Mouse (Mus musculus) cerebellum, adult 11-12 months (tissue): Measurements from ENCODE around the gene Ttll11.
A peak's percentile ranks its signal among the peaks of the same experiment; 100 is the strongest.

ENCODE experiments used
- DNase-seq: peaks from one replicate; pipeline ENCODE4 v3.0.0; 2022

Ttll11 gene

DNA sequence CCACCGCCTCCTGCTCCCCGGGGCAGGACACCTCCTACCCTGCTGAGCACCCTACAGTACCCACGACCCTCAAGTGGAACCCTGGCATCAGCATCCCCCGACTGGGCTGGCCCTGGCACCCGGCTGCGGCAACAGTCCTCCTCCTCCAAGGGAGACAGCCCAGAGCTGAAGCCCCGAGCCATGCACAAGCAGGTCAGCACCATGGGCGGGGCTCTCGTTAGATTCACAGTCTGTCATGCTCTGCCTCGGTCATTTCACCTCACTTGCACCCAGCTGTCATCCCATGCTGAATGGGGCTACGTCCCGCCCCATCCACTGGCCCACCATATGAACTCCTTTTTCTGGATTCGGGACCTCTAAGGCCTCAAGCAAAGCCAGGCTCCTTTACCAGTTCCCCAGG, 259.2 kb downstream of the Ttll11 start:
- no peak for DNase-seq

DNA sequence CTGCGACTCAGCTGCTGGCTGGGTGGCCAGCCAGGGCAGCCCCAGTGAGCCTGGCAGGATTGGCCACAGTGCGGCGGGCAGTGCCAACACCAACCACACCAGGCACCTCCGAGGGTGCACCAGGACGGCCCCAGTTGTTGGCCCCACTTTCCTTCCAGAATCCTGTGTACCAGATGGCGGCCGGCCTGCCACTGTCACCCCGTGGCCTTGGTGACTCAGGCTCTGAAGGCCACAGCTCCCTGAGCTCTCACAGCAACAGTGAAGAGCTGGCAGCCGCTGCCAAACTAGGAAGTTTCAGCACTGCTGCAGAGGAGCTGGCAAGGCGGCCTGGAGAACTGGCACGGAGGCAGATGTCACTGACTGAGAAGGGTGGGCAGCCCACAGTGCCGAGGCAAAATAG, 259.6 kb downstream of the Ttll11 start:
- peak; percentile 71 for DNase-seq

DNA sequence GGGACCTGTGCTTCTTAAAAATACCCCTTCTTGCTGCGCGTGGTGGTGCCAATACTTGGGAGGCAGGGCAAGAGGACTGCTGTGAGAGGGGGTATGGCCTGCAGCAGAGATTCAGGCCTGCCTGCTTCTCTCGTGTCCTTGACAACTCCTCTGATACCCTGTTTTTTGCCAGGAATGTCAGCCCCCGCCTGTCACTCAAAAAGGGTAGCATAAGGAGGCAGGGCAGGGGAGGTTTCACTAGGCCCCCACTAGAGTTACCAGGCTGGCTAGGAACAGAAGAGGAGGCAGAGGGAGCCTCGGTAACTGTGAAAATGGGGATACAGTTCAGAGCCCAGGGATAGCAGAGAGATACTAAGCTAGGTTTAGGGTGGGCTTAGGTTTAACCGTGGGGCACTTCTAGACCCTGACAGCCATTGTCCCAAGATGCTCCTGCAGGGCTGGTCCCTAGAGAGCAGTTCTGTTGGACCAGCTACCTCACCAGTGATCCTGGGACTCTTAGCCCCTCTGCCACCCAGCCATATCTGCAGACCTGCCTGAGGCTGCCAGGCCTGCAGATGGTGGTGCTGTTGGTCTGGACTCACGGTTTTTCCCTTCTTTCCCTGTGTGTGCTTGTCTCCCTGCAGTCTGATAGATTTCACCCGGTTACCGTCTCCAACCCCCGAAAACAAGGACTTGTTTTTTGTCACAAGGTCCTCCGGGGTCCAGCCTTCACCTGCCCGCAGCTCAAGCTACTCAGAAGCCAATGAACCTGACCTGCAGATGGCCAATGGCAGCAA, 260.3 kb downstream of the Ttll11 start:
- DNase-seq = no peak

DNA sequence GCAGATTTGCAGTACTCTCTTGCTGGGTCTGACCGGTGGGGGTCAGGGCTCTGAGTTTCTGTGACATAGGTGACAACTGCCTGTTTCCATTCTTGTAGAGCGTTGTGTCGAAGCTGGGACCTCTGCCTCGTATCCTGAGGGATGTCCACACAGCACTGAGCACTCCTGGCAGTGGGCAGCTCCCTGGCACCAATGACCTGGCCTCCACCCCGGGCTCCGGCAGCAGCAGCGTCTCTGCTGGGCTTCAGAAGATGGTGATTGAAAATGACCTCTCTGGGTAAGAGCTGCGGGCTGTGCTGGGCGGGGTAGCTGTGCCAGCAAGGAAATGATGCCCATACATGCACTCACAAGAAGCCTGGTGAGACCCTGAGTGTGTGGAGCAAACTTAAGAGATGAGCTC, 261.1 kb downstream of the Ttll11 start:
- no peak for DNase-seq

DNA sequence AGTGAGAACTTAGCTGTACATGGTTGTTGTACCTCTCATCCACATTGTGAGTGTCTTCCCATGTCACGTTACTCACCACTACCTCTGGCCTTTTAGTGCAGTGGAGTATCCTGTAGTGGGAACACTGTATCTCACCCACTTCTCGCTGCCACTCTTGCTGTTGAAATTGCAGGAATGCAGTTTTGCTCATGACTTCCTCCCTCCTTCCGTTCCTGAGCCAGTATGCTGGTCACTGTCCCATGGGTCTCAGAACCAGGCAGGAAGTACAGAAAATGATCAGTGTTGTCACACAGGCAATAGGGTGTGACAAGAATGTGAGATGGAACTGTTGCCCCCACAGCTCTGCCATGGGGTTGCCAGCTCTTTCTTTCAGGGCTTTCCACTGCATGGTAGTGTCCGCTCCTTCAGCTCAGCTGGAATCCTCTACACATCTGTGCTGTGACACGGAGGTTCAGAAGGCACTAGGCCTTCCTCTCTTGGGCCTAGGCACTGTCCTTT, 261.7 kb downstream of the Ttll11 start:
- no peak for DNase-seq

DNA sequence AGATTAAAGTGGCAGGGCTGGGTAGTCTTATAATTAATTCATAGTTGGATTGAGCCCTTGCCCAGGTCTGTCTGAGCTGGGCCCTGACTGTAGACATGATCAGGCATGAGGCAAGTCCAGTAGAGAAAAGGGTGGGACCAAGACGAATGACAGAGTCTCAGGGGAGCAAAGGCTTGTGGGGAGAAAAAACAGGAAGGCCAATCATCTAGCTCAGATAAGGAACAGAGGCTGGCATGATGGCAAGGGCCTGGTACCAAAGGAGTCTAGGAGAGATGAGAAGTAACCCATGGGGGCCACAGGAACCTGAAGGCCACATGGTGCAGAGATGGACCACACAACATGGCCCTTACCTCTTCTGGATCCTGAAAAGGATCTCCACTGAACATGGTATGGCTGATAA, 263.5 kb downstream of the Ttll11 start:
- DNase-seq = no peak

DNA sequence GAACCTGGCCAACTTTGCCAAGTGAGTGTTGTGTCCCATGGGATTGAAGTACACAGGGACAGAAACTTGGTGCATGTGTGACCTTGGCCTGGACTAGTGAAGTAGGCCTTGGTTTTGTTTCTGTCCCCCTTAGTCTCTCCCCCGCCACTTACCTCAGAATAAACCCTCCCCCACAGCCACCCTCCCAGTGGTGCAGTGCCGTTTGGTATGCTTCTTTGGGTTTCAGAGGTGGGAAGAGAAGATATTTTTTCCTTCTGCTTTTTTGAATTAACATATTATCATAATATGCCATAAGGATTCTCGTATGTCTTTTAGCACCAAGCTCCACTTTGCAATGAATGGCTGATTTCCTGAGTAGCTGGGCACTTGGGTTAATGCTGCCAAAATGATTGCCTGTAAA, 264.2 kb downstream of the Ttll11 start:
- no peak for DNase-seq

DNA sequence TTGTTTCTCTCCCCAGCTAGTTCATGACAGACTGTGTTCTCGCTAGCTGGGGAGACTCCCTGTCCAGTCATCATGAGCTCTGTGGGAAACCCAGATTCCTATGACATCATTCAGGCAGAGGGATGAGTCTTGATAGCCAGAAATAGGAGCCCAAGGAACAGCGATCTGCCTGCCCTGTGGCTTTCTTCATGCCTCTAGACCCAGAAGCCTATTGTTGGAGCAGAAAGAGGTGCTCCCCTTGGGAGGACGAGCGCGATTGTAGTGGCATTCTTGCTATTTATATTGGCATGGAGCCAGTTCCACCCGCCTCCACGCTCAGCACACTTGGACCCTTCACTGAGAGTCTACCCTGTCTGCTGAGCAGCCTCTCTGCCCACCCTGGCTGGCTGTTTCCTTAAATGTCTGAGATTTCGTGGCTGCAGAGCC, 265.0 kb downstream of the Ttll11 start:
- no peak for DNase-seq

DNA sequence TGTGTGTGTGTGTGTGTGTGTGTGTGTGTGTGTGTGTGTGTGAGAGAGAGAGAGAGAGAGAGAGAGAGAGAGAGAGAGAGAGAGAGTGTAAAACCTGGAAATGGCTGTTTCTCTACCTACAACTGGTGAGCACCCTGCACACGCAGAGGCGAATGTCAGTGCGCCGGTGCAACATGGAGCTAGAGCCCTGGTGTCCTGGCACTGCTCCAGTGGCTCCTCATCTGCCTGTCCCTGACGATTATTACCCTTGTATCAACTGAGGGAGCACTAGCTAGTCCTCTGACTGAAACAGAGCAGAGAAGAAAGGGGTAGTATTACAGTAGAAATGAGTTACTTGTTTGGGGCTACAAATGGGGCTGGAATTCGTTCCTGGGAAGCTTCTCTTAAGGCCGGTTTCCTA, 266.3 kb downstream of the Ttll11 start:
- DNase-seq = no peak

DNA sequence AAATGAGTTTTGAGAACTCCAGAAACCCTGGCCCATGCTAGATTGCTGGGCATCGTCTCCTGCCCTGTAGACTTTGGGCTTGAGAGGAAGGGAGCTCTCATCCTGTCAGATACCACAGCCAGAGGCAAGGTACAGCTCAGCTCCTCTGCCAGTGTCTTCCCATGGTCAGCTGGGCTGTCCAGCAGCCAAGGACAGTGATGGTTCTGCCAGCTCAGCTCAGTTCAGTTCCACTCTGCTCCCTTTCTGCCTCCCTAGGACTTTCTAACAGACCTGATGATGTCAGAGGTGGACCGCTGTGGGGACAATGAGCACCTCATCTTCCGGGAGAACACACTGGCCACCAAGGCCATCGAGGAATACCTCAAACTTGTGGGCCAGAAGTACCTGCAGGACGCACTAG, 267.1 kb downstream of the Ttll11 start:
- DNase-seq = no peak

DNA sequence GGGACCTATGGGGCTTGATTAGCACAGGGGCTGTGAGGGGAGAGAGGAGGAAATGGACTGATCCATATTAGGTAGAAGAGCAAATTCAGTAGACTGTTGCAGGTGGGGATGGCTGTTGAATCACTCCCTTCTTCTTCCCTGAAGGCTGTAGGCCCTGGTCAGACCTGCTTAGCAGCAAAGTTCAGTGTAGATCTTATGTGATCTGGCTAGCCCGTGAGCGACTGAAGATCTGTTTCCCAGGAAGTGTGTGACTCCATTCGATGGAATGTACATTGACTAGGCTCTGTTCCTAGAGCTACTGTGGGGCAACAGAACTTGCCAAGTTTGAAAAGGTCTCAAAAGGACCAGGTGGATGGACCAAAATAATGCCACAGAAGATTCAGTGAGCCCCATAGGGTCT, 276.5 kb downstream of the Ttll11 start:
- no peak for DNase-seq

DNA sequence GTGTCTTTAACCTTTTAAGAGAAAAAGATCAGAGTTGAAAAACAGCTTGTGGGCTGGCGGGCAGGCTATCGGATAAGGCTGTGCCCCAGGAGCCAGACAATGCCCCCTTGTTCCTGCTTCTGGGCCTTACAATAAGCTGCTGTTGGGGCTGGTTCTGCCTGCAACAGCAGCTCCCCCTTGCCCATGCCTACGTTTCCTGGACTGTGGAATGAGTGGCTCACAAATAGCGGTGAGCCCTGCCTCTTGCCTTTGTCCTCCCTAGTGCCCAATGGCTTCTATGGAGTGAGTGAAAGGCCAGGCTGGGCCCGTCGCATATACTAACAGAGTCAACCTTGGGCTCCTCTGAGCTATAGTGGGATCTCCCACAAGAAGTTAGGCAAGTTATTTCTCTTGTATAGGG, 277.1 kb downstream of the Ttll11 start:
- no peak for DNase-seq

DNA sequence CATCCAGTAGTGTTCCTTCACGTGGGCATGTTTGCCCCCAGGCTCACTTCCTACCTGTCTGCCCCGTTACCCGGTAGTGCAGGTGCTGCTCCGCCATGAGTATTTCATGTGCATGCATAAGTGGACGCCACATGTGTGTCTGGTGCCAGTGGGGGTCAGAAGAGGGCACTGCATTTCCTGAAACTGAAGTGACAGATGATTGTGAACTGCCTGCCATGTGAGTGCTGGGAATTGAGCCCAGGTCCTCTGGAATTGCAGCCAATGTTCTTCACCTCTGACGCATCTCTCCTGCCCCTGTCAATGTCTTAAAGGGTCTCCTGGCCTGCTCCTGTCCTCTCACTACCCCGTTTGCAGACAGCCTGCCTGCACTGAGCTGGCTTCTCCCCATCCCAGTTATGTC, 277.7 kb downstream of the Ttll11 start:
- DNase-seq = no peak
